Mouse (Mus musculus) activated CD4-positive, CD25-positive, alpha-beta regulatory T cell, adult 4 months (primary cell): ENCODE measurements around the gene Rabgap1l. TPM values are rescaled to one million over a fixed set of nuclear protein-coding genes. Genes with fewer than 3 reads are reported as not detected.

Source experiments
- polyA plus RNA-seq, 2 experiments: library from polyadenylated mRNA; unstranded; fragments of 100-300 nt; shearing (Covaris generic); gene quantifications; one replicate each; pipeline ENCODE4 v1.2.1; 2017

Rabgap1l gene
- polyA plus RNA-seq, 2 experiments from 2014 or later: 250 to 264 TPM

Other genes with a start within 250 kb of the Rabgap1l start
- gene Rc3h1, start 113.2 kb upstream of the Rabgap1l start, polyA plus RNA-seq: 10 to 100 TPM; 12.8 to 14.9 TPM
- 10 to 100 TPM; 11.0 to 12.0 TPM for gene Serpinc1, start 185.4 kb upstream of the Rabgap1l start, polyA plus RNA-seq
- 1 to 10 TPM; 4.3 to 5.2 TPM for gene Zbtb37, start 241.6 kb upstream of the Rabgap1l start, polyA plus RNA-seq